Mouse (Mus musculus) urinary bladder, adult 2 months (tissue): ENCODE results near the gene Rgmb. TPM values are rescaled to one million over a fixed set of nuclear protein-coding genes. Genes with fewer than 3 reads are reported as not detected.

Experiments
- DNase-seq: peaks from one replicate; pipeline ENCODE4 v3.0.0; 2022; ENCODE audit warnings: low spot score
- polyA plus RNA-seq: library from polyadenylated mRNA; depleted of rRNA; stranded (reverse); fragments of >200 nt; gene quantifications from 2 replicates; pipeline ENCODE4 v1.2.3, GENCODE M21; 2012; rRNA removed

Rgmb gene
- 47.3 and 61.1 TPM in 2 replicates for polyA plus RNA-seq

GRCm38 (mm10) chr17:15830766-15831644 is at the start of gene Rgmb:
Gene Rgmb (minus strand): TSS chr17:15831039.
- DNase-seq = peak; percentile 44

- no peak for DNase-seq
Measured at GRCm38 (mm10) chr17:15874765-15875164, 43.9 kb upstream of the Rgmb start.

GRCm38 (mm10) chr17:15872093-15872492 is 41.3 kb upstream of the Rgmb start:
- DNase-seq = no peak

GRCm38 (mm10) chr17:15865249-15865648 is 34.4 kb upstream of the Rgmb start:
- no peak for DNase-seq

GRCm38 (mm10) chr17:15862355-15862754 is 31.5 kb upstream of the Rgmb start:
- no peak for DNase-seq

- no peak for DNase-seq
Measured at GRCm38 (mm10) chr17:15853121-15853520, 22.3 kb upstream of the Rgmb start.

GRCm38 (mm10) chr17:15850544-15850943 is 19.7 kb upstream of the Rgmb start:
- DNase-seq = no peak

- DNase-seq = no peak
Measured at GRCm38 (mm10) chr17:15841425-15841824, 10.6 kb upstream of the Rgmb start.

- no peak for DNase-seq
Measured at GRCm38 (mm10) chr17:15832398-15832797, 1.6 kb upstream of the Rgmb start.

GRCm38 (mm10) chr17:15831810-15832209 is 971 bp upstream of the Rgmb start:
- DNase-seq = no peak

GRCm38 (mm10) chr17:15830171-15830765 is 571 bp downstream of the Rgmb start:
- no peak for DNase-seq

- no peak for DNase-seq
Measured at GRCm38 (mm10) chr17:15829198-15830170, 1.4 kb downstream of the Rgmb start.

- DNase-seq = no peak
Measured at GRCm38 (mm10) chr17:15828131-15828917, 2.5 kb downstream of the Rgmb start.

GRCm38 (mm10) chr17:15826928-15827327 is 3.9 kb downstream of the Rgmb start:
- DNase-seq = no peak

- peak; percentile 97 for DNase-seq
Measured at GRCm38 (mm10) chr17:15826444-15826909, 4.4 kb downstream of the Rgmb start.

GRCm38 (mm10) chr17:15825481-15826396 is 5.1 kb downstream of the Rgmb start:
- DNase-seq = peak; percentile 65

GRCm38 (mm10) chr17:15824854-15825253 is 6.0 kb downstream of the Rgmb start:
- DNase-seq = no peak

GRCm38 (mm10) chr17:15824337-15824736 is 6.5 kb downstream of the Rgmb start:
- no peak for DNase-seq

- DNase-seq = no peak
Measured at GRCm38 (mm10) chr17:15823838-15824237, 7.0 kb downstream of the Rgmb start.

GRCm38 (mm10) chr17:15823215-15823614 is 7.6 kb downstream of the Rgmb start:
- DNase-seq = no peak
